Mouse (Mus musculus): ENCODE data around the gene Ywhag.

- TF ChIP-seq CTCF (IDR thresholded peaks at IDR 0.05; ENCODE audit: control insufficient read depth, insufficient read depth, insufficient read length) (no peak), USF1 (IDR thresholded peaks at IDR 0.05; ENCODE audit: low read depth) (no peak)
Observed at GRCm38 (mm10) chr5:135952830-135953229, 18.4 kb upstream of the Ywhag start.

All from C2C12 (cell line).